Mouse (Mus musculus) forebrain, embryonic 16.5 days (tissue): ENCODE measurements around the gene Slc31a1. TPM values are rescaled to one million over a fixed set of nuclear protein-coding genes. Genes with fewer than 3 reads are reported as not detected.

ENCODE experiments used
- ATAC-seq: fragments of 200-750 bp; cut with Nextera tagmentation; 2 replicates; pipeline ENCODE4 v1.8.0; 2017; ENCODE audit warnings: mild to moderate bottlenecking, moderate library complexity
- H3K27ac ChIP-seq: fragments of 300-500 bp; sonication (generic); 2 replicates; pipeline ENCODE4 v1.5.1; 2014; ENCODE audit warnings: low read length, control low read depth
- H3K27me3 ChIP-seq: fragments of 300-500 bp; sonication (generic); replicated peaks from 2 replicates; pipeline ENCODE4 v1.6.1; 2014; ENCODE audit warnings: low read length; ENCODE audit not compliant: control insufficient read depth, insufficient read depth
- H3K36me3 ChIP-seq: fragments of 300-500 bp; sonication (generic); 2 replicates; pipeline ENCODE4 v1.6.1; 2014; ENCODE audit not compliant: control insufficient read depth, insufficient read depth
- H3K4me1 ChIP-seq: fragments of 300-500 bp; sonication (generic); replicated peaks from 2 replicates; pipeline ENCODE4 v1.6.1; 2014; ENCODE audit warnings: low read length; ENCODE audit not compliant: control insufficient read depth, insufficient read depth
- H3K4me2 ChIP-seq: fragments of 300-500 bp; sonication (generic); 2 replicates; pipeline ENCODE4 v1.6.1; 2014; ENCODE audit warnings: mild to moderate bottlenecking, low read length, control low read depth
- H3K4me3 ChIP-seq: fragments of 300-500 bp; sonication (generic); replicated peaks from 2 replicates; pipeline ENCODE4 v1.5.1; 2014; ENCODE audit warnings: mild to moderate bottlenecking, low read length, control low read depth
- H3K9ac ChIP-seq: fragments of 300-500 bp; sonication (generic); replicated peaks from 2 replicates; pipeline ENCODE4 v1.6.1; 2014; ENCODE audit warnings: low read depth, low read length, control low read depth
- H3K9me3 ChIP-seq: fragments of 300-500 bp; sonication (generic); 2 replicates; pipeline ENCODE4 v1.6.1; 2016; ENCODE audit warnings: low read length; ENCODE audit not compliant: control insufficient read depth
- WGBS: fragments of 180-500 bp; shearing (Covaris S2); extraction: QIAGEN DNeasy Blood & Tissue Kit; methylation state at CpG from one replicate; pipeline ENCODE4 v1.1.7; 2014; 5-methylcytosine and 5-hydroxymethylcytosine counted together
- polyA plus RNA-seq: library from polyadenylated mRNA; unstranded; fragments of >200 nt; fragmentation: Nextera tagmentation; extraction: Ambion mirVana; gene quantifications from 2 replicates; pipeline ENCODE4 v1.2.1, GENCODE M21; 2015

The Slc31a1 gene
- polyA plus RNA-seq, 1 experiment from 2014 or later, result 39.6 TPM

- Histone ChIP-seq H3K4me2 (no peak overlapping the region), H3K36me3 (no peaks in the 10 kb centered on the region), H3K4me1 (no peaks in the 10 kb centered on the region), H3K27ac (no peak overlapping the region), H3K9ac (no peak overlapping the region), H3K9me3 (no peaks in the 10 kb centered on the region), H3K4me3 (no peak overlapping the region), H3K27me3 (no peaks in the 10 kb centered on the region)
- no peak for ATAC-seq
These were observed 70.2 kb downstream of the Slc31a1 start for GRCm38 (mm10) chr4:62430678-62431077.

- WGBS, result 86% methylated on average over 4 of the region's 4 CpGs
- no peak overlapping the region for H3K4me3 ChIP-seq
- no peaks in the 10 kb centered on the region for H3K27me3 ChIP-seq
- no peaks in the 10 kb centered on the region for H3K36me3 ChIP-seq
- H3K4me1 ChIP-seq, result no peaks in the 10 kb centered on the region
- ATAC-seq, result no peak
- H3K9ac ChIP-seq, result no peak overlapping the region
- no peaks in the 10 kb centered on the region for H3K9me3 ChIP-seq
- H3K27ac ChIP-seq, result no peak overlapping the region
- H3K4me2 ChIP-seq, result no peak overlapping the region
These were observed 71.0 kb downstream of the Slc31a1 start for GRCm38 (mm10) chr4:62431522-62431921.

- ATAC-seq, result no peak
- Histone ChIP-seq H3K36me3 (no peaks in the 10 kb centered on the region), H3K9me3 (no peaks in the 10 kb centered on the region), H3K4me2 (no peak overlapping the region), H3K4me1 (no peaks in the 10 kb centered on the region), H3K4me3 (no peak overlapping the region), H3K27me3 (no peaks in the 10 kb centered on the region), H3K27ac (no peak overlapping the region), H3K9ac (no peak overlapping the region)
- 80% methylated on average over 7 of the region's 7 CpGs for WGBS
These were observed 73.7 kb downstream of the Slc31a1 start for GRCm38 (mm10) chr4:62433939-62434870.

- WGBS, result 81% methylated on average over 6 of the region's 6 CpGs
- Histone ChIP-seq H3K36me3 (no peaks in the 10 kb centered on the region), H3K4me3 (no peak within 1 kb of the TSS), H3K4me2 (no peak within 1 kb of the TSS), H3K27me3 (no peaks in the 10 kb centered on the region), H3K9me3 (no peaks in the 10 kb centered on the region), H3K4me1 (no peaks in the 10 kb centered on the region), H3K27ac (no peak within 1 kb of the TSS), H3K9ac (no peak within 1 kb of the TSS)
- ATAC-seq, result no peak
These were observed 74.6 kb downstream of the Slc31a1 start, which contains the start of gene Rnf183 for GRCm38 (mm10) chr4:62435081-62435480. Gene Rnf183, minus strand, starts transcription at chr4:62435252.

- Histone ChIP-seq H3K4me1 (no peaks in the 10 kb centered on the region), H3K4me2 (no peak overlapping the region), H3K9me3 (no peaks in the 10 kb centered on the region), H3K27me3 (no peaks in the 10 kb centered on the region), H3K4me3 (no peak overlapping the region), H3K9ac (no peak overlapping the region), H3K36me3 (no peaks in the 10 kb centered on the region), H3K27ac (no peak overlapping the region)
- 90% methylated on average over 3 of the region's 3 CpGs for WGBS
- ATAC-seq, result no peak
These were observed 76.8 kb downstream of the Slc31a1 start for GRCm38 (mm10) chr4:62437256-62437778.

- H3K4me1 ChIP-seq, result no peaks in the 10 kb centered on the region
- H3K27ac ChIP-seq, result no peak overlapping the region
- no peak overlapping the region for H3K4me3 ChIP-seq
- WGBS, result 83% methylated on average over 7 of the region's 7 CpGs
- H3K36me3 ChIP-seq, result no peaks in the 10 kb centered on the region
- no peaks in the 10 kb centered on the region for H3K27me3 ChIP-seq
- no peak for ATAC-seq
- no peak overlapping the region for H3K4me2 ChIP-seq
- no peak overlapping the region for H3K9ac ChIP-seq
- H3K9me3 ChIP-seq, result no peaks in the 10 kb centered on the region
These were observed 77.3 kb downstream of the Slc31a1 start for GRCm38 (mm10) chr4:62437871-62438270.

- H3K4me2 ChIP-seq, result no peak overlapping the region
- no peaks in the 10 kb centered on the region for H3K9me3 ChIP-seq
- H3K27ac ChIP-seq, result no peak overlapping the region
- H3K27me3 ChIP-seq, result no peaks in the 10 kb centered on the region
- no peak overlapping the region for H3K9ac ChIP-seq
- no peak overlapping the region for H3K4me3 ChIP-seq
- no peaks in the 10 kb centered on the region for H3K4me1 ChIP-seq
- no peak for ATAC-seq
- H3K36me3 ChIP-seq, result no peaks in the 10 kb centered on the region
- WGBS, result 66% methylated on average over 4 of the region's 4 CpGs
These were observed 79.3 kb downstream of the Slc31a1 start for GRCm38 (mm10) chr4:62439793-62440192.

- no peaks in the 10 kb centered on the region for H3K4me1 ChIP-seq
- WGBS, result 75% methylated on average over 4 of the region's 4 CpGs
- H3K27me3 ChIP-seq, result no peaks in the 10 kb centered on the region
- no peak overlapping the region for H3K4me2 ChIP-seq
- no peak overlapping the region for H3K9ac ChIP-seq
- no peak overlapping the region for H3K4me3 ChIP-seq
- no peaks in the 10 kb centered on the region for H3K9me3 ChIP-seq
- no peaks in the 10 kb centered on the region for H3K36me3 ChIP-seq
- no peak overlapping the region for H3K27ac ChIP-seq
- ATAC-seq, result no peak
These were observed 80.0 kb downstream of the Slc31a1 start for GRCm38 (mm10) chr4:62440544-62440943.

GRCm38 (mm10) chr4:62440986-62441385 lies 80.5 kb downstream of the Slc31a1 start:
- H3K27ac ChIP-seq, result no peak overlapping the region
- no peak overlapping the region for H3K4me3 ChIP-seq
- H3K4me1 ChIP-seq, result no peaks in the 10 kb centered on the region
- no peaks in the 10 kb centered on the region for H3K36me3 ChIP-seq
- no peaks in the 10 kb centered on the region for H3K9me3 ChIP-seq
- ATAC-seq, result no peak
- no peaks in the 10 kb centered on the region for H3K27me3 ChIP-seq
- 75% methylated on average over 4 of the region's 4 CpGs for WGBS
- H3K4me2 ChIP-seq, result no peak overlapping the region
- no peak overlapping the region for H3K9ac ChIP-seq
